Mouse (Mus musculus): ENCODE data around the gene Sec1.

DNA sequence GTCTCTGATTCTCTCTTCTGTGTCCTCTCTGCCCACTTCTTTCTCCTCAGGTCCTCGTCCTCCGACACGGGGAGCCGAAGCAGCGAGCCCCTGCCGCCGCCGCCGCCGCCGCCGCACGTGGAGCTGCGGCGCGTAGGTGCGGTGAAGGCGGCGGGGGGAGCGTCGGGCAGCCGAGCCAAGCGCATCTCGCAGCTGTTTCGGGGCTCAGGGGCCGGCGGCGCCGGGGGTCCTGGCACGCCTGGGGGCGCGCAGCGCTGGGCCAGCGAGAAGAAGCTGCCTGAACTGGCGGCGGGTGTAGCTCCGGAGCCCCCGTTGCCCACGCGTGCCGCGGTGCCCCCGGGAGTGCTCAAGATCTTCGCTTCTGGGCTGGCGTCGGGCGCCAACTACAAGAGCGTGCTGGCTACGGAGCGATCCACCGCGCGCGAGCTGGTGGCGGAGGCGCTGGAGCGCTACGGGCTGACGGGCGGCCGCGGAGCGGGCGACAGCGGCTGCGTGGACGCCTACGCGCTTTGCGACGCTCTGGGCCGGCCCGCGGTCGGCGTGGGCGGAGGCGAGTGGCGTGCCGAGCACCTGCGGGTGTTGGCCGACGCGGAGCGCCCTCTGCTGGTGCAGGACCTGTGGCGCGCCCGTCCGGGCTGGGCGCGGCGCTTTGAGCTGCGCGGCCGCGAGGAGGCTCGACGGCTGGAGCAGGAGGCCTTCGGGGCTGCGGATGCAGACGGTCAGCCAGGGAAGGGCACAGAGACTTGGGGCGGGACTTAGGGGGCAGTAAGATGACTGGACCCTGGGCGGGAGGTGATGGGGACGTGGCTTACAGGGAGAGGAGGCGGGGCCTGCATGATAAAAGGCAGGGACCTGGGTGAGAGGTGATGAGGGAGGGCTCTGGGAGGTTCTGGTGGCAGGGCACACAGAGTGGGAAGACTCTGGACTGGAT lies 65.6 kb downstream of the Sec1 start:
- TF ChIP-seq CTCF (IDR thresholded peaks at IDR 0.05; ENCODE audit: low read depth, low read length) = no peak
- TF ChIP-seq TAL1 (conservative IDR thresholded peaks at IDR 0.05; ENCODE audit: low read depth, low read length) = no peak
- no peak for TF ChIP-seq GATA2 (IDR thresholded peaks at IDR 0.05; ENCODE audit: borderline replicate concordance, low read depth, low read length)
